Mouse (Mus musculus): ENCODE measurements around the gene Etnppl. TPM values are rescaled to one million over a fixed set of nuclear protein-coding genes. Genes with fewer than 3 reads are reported as not detected.

Gene Etnppl
- polyA plus RNA-seq, 1 experiment from 2014 or later, result 0.05 TPM

DNA sequence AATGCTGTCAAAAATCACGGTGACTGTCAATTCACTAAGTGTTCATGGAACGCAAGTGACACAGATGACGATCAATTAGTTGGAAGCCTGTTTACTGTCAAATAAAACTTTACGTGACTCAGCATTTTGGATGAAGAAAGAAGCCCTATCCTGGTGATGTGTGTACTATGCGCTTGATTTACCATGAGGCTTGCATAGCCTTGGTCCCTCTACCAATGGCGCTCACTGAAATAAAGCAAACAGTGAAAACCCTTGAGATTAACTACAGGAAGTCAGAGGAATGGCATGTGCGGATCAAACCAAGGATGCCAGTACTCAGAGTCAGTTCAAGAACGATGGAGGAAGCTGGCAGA lies 67.7 kb downstream of the Etnppl start:
- Histone ChIP-seq H3K9me3 (ENCODE audit: control insufficient read depth, low read length) (no peaks in the 10 kb centered on the region), H3K27me3 (replicated peaks; ENCODE audit: control insufficient read depth, insufficient read depth, low read length) (no peaks in the 10 kb centered on the region), H3K4me2 (ENCODE audit: low read length) (no peak overlapping the region), H3K36me3 (ENCODE audit: control insufficient read depth, insufficient read depth) (no peaks in the 10 kb centered on the region), H3K4me3 (replicated peaks; ENCODE audit: low read length) (no peak overlapping the region), H3K9ac (replicated peaks; ENCODE audit: low read depth, low read length) (no peak overlapping the region), H3K4me1 (replicated peaks; ENCODE audit: control insufficient read depth, insufficient read depth, low read length) (no peaks in the 10 kb centered on the region; the same call in 1 of the 2 replicates), H3K27ac (ENCODE audit: low read length) (no peak overlapping the region)
- 84% methylated on average over 8 of the region's 8 CpGs for WGBS
- ATAC-seq, result no peak

GRCm38 (mm10) chr3:130687051-130687450 lies 69.8 kb downstream of the Etnppl start:
- Histone ChIP-seq H3K9ac (replicated peaks; ENCODE audit: low read depth, low read length) (no peak overlapping the region), H3K36me3 (ENCODE audit: control insufficient read depth, insufficient read depth) (no peaks in the 10 kb centered on the region), H3K27ac (ENCODE audit: low read length) (no peak overlapping the region), H3K4me3 (replicated peaks; ENCODE audit: low read length) (no peak overlapping the region), H3K9me3 (ENCODE audit: control insufficient read depth, low read length) (no peaks in the 10 kb centered on the region), H3K4me2 (ENCODE audit: low read length) (no peak overlapping the region), H3K4me1 (replicated peaks; ENCODE audit: control insufficient read depth, insufficient read depth, low read length) (peaks cover 3% of the 10 kb centered on the region; the same call in 1 of the 2 replicates), H3K27me3 (replicated peaks; ENCODE audit: control insufficient read depth, insufficient read depth, low read length) (no peaks in the 10 kb centered on the region)
- ATAC-seq, result no peak
- WGBS, result 91% methylated on average over 1 of the region's 1 CpGs

Other genes with a start within 250 kb of the Etnppl start
- 235 and 243 TPM in 2 replicates for gene Ostc, start 92.0 kb downstream of the Etnppl start, polyA plus RNA-seq (2015; fragmentation: Nextera tagmentation; extraction: Ambion mirVana)
- 526 and 528 TPM in 2 replicates for gene Rpl34, start 113.0 kb downstream of the Etnppl start, polyA plus RNA-seq (2015; fragmentation: Nextera tagmentation; extraction: Ambion mirVana)